Mouse (Mus musculus) induced T-regulatory cell, adult 2 months (primary cell): ENCODE measurements at regions not wholly inside any gene's neighbourhood (a gene's known extent, or its start where the extent isn't known, plus 50 kb on each side); places are given as distances from the start of the nearest gene placed in this dataset.

ENCODE experiments used
- DNase-seq: peaks from one replicate; pipeline ENCODE4 v3.0.0-alpha.2; 2012; ENCODE audit warnings: low read depth

- no peak for DNase-seq
Observed at GRCm38 (mm10) chr4:114353058-114353457, 53.5 kb upstream of the Trabd2b start.
